Mouse (Mus musculus) olfactory bulb, adult 2 months (tissue): ENCODE data around the gene Ypel3.

Experiments used
- CTCF ChIP-seq: fragments of 200-500 bp; IDR thresholded peaks from 2 replicates; pipeline ENCODE4 v1.5.1; 2012; ENCODE audit warnings: low read depth, mild to moderate bottlenecking, low read length, moderate library complexity; ENCODE audit not compliant: insufficient read depth
- POLR2A ChIP-seq: fragments of 200-500 bp; IDR thresholded peaks from 2 replicates; pipeline ENCODE4 v1.6.1; 2012; ENCODE audit warnings: mild to moderate bottlenecking, low read depth, low read length, moderate library complexity; ENCODE audit not compliant: insufficient read depth

- no peak for TF ChIP-seq CTCF
- no peak for TF ChIP-seq POLR2A
Observed at GRCm38 (mm10) chr7:126760956-126761355, 15.8 kb upstream of the Ypel3 start.
